Mouse (Mus musculus) cerebellum, adult 8-10 months (tissue): ENCODE data around the gene Sacm1l.

ENCODE experiments used
- DNase-seq: peaks from one replicate; pipeline ENCODE4 v3.0.0; 2022

Sacm1l gene

GRCm38 (mm10) chr9:123529392-123530157 is at the start of gene Sacm1l:
Sacm1l (plus strand) TSS chr9:123529759.
- peak; percentile 97 for DNase-seq

- no peak for DNase-seq
These were observed 49.7 kb upstream of the Sacm1l start for GRCm38 (mm10) chr9:123479876-123480252.

- DNase-seq = no peak
These were observed 49.2 kb upstream of the Sacm1l start for GRCm38 (mm10) chr9:123480253-123480921.

GRCm38 (mm10) chr9:123481136-123481535 is 48.4 kb upstream of the Sacm1l start:
- no peak for DNase-seq

- no peak for DNase-seq
These were observed 46.0 kb upstream of the Sacm1l start for GRCm38 (mm10) chr9:123483598-123483997.

GRCm38 (mm10) chr9:123484830-123485229 is 44.7 kb upstream of the Sacm1l start:
- DNase-seq = no peak

- DNase-seq = no peak
These were observed 44.0 kb upstream of the Sacm1l start for GRCm38 (mm10) chr9:123485561-123485960.

GRCm38 (mm10) chr9:123486635-123487034 is 42.9 kb upstream of the Sacm1l start:
- no peak for DNase-seq

- no peak for DNase-seq
These were observed 40.5 kb upstream of the Sacm1l start for GRCm38 (mm10) chr9:123489073-123489472.

GRCm38 (mm10) chr9:123489727-123490343 is 39.7 kb upstream of the Sacm1l start:
- no peak for DNase-seq

GRCm38 (mm10) chr9:123490930-123491329 is 38.6 kb upstream of the Sacm1l start:
- DNase-seq = no peak

- DNase-seq = no peak
These were observed 37.5 kb upstream of the Sacm1l start for GRCm38 (mm10) chr9:123491917-123492585.

- DNase-seq = no peak
These were observed 32.9 kb upstream of the Sacm1l start for GRCm38 (mm10) chr9:123496665-123497064.

- DNase-seq = no peak
These were observed 31.7 kb upstream of the Sacm1l start for GRCm38 (mm10) chr9:123497906-123498305.

- DNase-seq = no peak
These were observed 29.1 kb upstream of the Sacm1l start for GRCm38 (mm10) chr9:123500480-123500879.

- DNase-seq = no peak
These were observed 26.3 kb upstream of the Sacm1l start for GRCm38 (mm10) chr9:123503171-123503834.

- peak; percentile 64 for DNase-seq
These were observed 25.2 kb upstream of the Sacm1l start for GRCm38 (mm10) chr9:123504325-123504724.

GRCm38 (mm10) chr9:123505598-123505997 is 24.0 kb upstream of the Sacm1l start:
- no peak for DNase-seq

- DNase-seq = no peak
These were observed 23.1 kb upstream of the Sacm1l start for GRCm38 (mm10) chr9:123506270-123507146.

- no peak for DNase-seq
These were observed 22.2 kb upstream of the Sacm1l start for GRCm38 (mm10) chr9:123507380-123507779.

GRCm38 (mm10) chr9:123508986-123509385 is 20.6 kb upstream of the Sacm1l start:
- no peak for DNase-seq
